Mouse (Mus musculus): ENCODE measurements at regions not wholly inside any gene's neighbourhood (a gene's known extent, or its start where the extent isn't known, plus 50 kb on each side); places are given as distances from the start of the nearest gene placed in this dataset.

DNA sequence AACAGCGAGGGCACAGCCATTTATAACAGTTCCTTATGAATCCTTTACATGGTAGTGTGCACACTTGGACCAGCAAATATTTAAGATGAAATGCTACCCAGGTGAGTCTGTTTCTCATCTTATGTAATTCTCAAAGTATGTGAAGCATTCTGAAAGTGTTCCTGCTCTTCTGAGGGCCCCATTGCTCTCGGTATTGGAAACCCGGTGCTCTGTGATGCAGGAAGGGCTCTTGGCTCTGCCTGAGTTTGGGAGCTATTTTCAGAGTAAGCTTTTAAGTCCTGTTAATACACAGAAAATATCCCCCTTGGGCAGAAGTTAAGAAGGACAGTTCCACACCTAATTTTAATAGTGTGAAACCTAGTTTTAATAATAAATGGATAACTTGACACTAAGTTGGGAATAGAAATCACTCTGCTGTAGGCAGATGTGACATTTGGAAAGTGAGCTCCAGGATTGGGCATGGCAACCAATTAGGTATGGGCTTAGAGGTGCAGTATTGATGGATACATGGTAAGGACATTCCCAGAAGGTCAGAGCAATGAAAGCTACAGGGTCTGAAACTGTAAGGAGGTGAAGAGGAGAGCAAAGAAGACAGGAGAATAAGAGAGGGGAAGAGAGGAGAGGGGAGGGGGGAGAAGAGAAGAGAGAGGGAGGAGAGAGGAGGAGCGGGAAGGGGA lies 145.8 kb upstream of the Slc25a13 start:
- TF ChIP-seq CTCF (conservative IDR thresholded peaks at IDR 0.05; ENCODE audit: low read length): no peak
- no peak for TF ChIP-seq NANOG (IDR thresholded peaks at IDR 0.05; ENCODE audit: borderline replicate concordance, low read length)
- TF ChIP-seq POU5F1 (IDR thresholded peaks at IDR 0.05; ENCODE audit: borderline replicate concordance, low read length): no peak
